Mouse (Mus musculus) monocyte, adult 2 months (primary cell): Measurements from ENCODE around the gene Gm10309.
"Not testable (repeated sequence)": the region's sequence is repeated elsewhere in the genome, so short reads cannot be mapped to it uniquely, and the experiment has no call there.

ENCODE experiments used
- DNase-seq, 2 experiments: peaks; one replicate each; pipeline ENCODE4 v3.0.0; 2022; ENCODE audit warnings: low spot score in 2 of 2, low read depth in 1 of 2

The Gm10309 gene

DNA sequence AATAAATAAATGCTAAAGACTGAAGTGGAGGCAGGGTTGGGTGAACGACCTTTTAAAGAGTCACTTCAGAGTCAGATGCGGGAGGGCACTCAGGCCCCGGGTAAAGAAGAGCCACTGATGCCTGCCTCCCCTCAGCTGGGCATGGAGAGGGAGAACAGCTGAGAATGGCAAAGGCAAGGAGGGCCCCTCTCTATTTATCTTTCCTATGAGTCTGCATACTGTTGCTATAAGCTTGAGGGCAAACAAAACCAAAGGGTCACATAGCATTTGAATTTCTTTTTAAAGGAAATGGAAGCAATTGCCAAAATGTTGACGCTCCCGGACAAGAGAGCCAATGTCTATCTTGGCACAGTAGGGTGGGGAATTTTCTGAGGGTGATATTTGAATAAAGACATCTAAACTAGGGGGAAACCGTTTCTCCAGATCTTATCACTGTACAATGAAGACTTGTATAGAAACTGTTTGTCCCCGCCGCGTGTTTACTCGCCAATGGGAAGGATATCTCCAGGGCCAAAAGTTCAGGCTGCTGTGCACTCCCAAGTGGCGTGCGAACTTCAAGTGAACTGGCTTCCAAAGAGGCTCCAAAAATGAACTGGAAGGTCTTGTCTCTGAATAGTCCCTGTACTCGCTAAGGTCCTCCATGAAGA lies 10.1 kb upstream of the Gm10309 start:
- no peak for DNase-seq

DNA sequence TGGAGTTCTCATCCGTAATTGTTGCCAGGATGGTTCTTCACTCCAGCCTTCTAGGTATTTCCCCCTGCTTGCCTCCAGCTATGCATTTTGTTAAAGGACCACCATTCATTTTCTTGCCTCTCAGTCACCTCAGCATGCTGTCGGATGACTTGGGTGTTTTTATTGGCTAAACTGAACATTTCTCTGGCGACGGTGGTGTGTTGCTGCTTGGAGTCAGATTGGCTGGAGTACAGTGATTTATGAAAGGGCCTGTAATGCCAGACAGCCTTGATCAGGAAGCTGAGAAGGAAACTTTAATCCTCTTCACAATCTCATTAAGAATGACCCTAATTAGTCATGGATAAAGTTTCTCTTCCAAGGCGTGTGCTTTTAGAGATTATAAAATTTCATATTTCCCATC lies 4.8 kb upstream of the Gm10309 start:
- DNase-seq, result no peak

DNA sequence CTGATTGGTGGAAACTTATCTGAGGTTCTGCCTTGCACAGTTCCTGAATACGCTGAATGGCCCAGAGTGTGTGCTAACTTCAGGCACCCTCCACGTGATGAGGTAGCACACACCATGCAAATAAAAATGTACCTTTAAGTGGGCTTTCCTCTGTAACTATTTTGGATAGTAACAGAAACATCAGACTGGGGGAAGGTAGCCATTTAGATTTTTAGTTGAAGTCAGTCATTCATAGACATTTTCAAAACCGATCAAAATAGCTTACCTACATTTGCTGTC lies 3.1 kb upstream of the Gm10309 start:
- DNase-seq, result no peak

DNA sequence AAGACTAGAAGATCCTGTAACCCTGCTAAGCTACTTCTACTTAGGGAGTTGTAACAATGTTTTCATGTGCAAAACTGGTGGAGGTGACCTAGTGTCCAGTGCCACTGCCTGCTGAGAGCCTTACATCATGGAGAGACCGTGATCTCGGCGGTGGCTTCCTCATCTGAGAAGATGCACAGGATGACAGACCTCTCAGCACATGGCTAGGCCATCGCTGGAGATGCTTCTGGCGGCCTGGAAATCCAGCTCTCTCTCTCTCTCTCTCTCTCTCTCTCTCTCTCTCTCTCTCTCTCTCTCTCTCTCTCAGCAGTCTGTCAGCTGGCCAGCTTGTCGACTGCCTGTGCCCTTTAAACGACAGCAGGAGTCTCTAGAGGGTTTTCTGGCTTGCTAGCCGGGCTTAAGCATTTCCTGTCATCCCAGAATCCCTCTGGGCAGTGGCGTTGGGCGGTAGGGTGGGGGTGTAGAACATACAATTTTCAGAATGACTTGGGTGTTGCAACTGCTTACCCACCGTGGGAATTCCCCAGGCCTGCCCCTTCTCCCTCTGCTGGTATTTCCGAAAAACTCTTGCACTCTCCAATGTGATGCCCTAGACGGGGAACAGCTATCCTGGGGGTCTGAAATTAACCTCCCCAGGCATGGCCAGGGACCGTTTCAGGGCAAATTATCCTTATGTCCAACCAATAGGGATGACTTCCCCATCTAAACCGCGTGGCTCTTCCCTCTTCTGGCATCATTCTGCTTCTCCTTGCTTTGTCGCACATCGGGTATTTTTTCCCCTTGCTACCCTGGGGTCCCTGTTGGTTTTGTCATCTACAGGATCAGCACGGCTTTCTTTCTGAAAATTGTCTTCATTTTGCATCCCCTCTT lies 2.5 kb upstream of the Gm10309 start:
- no peak for DNase-seq

DNA sequence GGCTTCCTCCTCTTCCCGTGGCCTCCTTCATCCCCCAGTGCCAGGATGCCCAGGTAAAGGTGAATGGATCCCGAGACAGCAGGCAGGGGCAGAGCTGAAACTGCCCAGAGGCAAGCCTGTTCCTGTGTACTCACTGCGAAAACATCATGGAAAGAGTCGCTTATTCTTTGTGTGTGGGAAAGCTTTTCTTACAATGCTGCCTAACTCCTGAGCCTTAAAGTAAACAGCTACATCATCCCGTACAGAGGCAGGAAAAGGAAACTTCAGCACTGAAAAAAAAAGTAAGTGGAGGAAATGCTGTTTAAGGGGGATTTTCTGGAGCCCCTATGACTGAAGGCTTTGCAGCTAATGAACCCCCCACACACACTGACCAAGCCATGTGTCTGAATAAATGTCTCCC lies 1.8 kb upstream of the Gm10309 start:
- DNase-seq, result no peak

DNA sequence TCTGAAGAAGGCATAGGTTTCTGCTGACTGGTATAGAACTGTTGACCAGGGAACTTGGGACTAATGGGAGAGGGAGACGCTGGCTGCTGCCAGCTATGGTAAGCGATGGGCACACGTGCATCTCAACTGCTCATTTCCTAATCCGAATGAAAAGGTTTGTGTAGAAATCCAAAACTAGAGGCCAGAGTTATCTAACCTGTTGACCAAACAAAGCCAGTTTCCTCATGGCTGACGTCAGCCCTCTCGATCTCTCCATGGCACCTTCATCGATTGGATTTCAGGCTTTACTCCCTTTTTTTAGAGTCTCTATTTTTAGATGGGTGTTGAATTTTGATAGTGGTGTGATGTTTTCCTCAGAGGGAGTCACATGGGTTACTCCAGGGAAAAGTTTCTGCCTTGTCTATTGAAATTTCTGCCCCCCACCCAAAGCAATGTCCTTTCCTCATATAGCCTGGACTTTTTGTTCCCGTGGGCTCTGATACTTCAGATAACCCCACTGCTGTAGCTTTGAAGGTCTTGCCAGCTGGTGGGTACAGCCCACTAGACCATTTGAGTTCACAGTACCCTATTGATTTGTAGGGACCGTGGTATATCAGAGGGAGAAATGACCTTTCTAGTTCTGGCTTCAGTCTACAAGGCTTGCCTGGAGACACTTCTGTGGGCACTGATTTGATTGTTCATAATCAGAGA lies 1.7 kb downstream of the Gm10309 start:
- DNase-seq, result no peak

DNA sequence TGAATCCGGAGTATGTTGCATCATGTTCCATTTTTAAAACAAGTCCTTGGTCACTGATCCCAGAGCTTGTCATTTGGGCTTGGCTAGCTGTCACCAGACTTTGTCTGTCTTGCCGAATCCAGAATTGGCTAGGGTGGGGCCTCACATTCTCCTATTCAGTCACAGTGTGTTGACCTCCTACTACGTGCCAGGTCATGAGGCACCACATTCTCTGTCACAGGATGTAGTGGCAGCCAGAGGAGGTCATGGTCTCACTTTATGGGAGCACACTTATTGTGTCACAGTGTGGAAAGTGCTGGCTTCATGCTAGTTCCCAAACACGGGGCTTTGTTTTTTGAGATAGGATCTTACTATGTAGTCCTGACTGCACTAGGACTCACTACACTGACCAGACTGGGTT lies 3.6 kb downstream of the Gm10309 start:
- DNase-seq, result no peak

DNA sequence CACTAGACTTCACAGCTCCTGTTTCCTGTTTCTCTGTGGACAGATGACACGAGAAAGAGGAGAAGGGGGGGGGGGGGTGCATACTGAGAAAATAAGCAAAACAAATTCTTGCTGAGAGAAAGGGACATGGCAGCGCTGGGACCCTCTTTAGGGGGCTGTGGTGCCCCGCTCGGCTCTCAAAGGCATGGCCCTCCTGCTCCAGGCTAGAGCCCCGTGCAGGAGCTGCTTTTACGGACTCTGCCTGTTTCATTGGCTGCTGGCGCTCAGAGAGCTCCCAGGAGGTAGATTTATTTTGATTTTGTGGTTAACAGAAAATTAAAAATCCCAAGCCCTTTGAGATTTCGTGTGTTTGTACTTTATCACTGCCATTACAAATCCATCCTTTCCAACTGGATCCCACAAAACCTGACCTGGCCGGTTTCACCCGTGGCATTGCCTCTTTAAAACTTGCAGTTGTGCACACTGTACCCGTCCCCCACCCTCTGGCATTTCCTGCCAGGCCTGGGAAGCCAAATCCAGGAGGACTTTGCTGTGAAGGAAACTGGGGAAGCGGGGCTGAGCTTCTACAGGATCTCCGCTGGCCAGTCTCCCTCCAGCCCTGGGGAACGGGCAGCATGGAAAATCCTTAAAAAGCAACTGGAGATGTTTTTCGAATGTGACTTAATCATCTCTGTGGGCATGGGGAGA lies 5.5 kb downstream of the Gm10309 start:
- DNase-seq, result no peak

DNA sequence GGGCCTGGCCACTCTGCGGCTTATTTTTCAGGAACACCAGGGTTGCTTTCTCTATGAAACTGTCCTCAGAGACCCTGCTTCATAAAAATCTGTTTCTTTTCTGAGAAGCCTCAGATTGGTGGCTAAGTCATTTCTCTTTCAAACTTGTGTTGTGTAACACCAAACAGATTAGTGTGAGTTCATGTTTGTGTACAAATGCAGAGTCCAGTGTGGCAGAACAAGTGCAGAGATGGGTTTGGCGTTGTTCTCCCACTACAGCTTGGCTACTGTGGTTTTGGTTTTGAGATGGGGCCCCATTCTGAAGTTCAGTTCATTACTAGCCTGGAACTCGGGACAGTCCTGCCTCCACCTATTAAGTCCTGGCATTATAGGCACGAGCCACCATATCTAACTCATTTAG lies 7.7 kb downstream of the Gm10309 start:
- no peak for DNase-seq

DNA sequence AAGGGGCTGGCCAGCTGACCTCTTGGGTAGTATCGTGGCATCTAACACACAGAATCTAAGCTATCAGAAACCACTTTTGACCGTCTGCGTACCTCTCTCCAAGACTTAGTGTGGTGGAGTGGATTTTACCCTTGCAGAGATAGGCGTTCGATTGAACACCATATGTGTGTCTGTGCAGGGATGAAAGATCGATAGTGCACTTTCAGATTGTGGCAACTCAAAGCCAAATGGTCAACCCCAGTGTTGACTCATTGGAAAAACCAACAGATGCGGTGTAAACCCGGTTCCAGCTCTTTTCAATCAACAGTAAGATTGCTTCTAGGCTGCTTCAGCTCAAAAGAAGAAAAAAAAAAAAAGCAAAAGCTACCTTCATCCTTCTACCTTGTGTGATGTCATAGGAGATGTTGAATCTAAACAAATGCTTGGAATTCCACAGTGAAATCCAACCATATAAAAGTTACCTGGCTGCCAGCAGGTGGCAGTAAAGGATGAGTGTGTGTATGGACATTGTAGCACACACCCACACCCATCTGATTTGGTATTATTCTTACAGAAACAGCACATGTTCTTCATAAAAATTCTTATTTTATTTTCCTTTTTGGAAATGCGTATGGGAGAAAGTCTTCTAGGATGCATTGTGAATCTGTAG lies 8.8 kb downstream of the Gm10309 start:
- DNase-seq, result no peak

DNA sequence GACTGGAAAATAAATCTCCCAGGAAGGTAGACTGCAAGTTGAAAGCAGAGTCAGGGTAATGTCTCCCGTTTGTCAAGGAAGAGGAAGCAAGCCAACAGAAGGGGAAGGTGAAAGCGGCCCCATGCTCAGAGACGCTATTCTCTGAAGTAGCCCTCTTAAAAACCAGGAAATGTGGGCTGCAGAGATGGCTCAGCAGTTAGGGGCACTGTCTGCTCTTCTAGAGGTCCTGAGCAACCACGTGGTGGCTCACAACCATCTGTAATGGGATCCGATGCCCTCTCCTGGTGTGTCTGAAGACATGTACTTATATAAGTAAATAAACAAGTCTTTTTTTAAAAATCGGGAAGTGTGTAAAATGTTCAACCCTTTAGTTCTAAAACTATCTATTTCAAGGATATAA lies 10.1 kb downstream of the Gm10309 start:
- peak in 1 of 2 experiments; percentile 20 for DNase-seq

DNA sequence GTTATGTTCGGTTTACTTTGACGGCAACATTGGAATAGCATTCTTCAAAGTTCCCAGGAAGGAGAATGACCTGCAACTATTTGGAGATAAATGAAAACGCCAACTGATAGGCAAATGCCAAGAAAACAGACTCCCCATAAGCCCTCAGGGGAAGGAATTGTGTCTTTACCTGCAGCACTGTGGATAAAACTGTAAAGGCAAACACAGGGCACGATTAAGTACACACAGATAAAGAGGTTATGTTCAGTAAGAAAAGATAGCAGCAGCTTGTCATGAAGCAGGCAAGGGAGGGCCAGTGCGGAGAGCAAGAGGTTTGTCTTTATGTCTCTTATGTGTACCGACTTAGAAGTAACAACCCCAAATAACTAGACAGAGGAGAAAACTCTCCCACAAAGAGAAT lies 10.5 kb downstream of the Gm10309 start:
- no peak for DNase-seq

DNA sequence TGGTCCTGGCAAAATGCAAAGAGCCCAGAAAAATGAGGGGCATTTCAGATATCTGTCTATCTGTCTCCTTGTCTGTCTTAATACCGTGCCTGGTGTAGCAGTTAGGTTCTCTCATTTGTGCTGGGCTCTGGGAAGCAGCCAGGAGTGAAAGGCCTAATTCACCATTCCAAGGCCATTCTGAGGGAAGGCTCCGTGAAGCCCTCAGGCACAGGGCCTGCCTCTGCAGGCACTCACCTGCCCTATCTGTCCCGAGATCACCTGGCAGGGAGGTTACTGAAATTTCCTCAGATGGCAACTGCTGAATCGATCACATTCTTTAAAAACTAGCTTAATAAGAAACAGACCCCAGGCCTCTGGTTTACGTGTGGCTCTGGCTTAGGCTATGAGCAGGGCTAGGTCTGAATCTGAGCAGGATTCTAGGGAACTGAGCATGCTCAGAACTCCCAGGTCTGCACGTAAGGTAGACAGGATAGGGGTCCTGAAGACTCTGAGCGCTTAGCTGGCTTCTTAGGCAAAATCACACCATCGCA lies 11.1 kb downstream of the Gm10309 start:
- DNase-seq, result no peak

DNA sequence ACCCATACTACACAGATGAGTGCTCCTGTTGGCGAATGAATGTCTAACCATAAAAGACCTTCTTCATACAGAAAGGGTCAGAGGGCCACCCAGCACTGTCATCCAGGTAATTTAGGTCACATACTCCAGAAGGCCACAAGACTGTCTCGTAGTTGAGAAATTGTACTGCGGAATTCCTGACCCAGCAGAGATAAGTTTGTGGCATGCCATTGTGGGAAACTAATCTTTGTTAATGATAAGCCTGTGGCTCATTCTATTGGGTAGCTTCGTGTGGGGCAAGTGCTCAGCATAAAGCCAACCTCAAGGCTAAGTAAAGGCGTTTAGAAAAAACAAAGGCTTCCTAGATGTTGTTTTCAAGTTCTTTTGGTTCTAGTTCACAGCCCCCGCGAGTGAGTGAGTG lies 12.7 kb downstream of the Gm10309 start:
- DNase-seq, result no peak

DNA sequence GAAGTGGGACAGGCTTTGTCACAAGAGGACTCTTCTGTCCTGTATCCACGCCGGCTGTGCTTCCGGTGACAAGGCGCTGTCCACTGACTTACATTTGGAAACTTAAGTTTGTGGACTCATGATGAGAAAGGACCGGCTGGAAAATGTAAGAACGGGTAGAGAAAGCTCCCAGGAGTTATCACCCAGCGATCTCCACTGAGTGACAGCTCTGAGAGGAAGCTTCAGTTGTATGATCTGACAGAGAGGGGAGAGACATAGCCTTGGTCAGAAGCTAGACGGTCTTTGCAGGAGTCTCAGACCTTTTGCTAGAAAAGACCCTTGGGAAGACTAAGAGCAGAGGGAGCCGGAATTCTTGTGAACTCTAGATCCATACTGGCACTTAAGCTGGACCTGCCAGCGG lies 15.2 kb downstream of the Gm10309 start:
- DNase-seq, result no peak

DNA sequence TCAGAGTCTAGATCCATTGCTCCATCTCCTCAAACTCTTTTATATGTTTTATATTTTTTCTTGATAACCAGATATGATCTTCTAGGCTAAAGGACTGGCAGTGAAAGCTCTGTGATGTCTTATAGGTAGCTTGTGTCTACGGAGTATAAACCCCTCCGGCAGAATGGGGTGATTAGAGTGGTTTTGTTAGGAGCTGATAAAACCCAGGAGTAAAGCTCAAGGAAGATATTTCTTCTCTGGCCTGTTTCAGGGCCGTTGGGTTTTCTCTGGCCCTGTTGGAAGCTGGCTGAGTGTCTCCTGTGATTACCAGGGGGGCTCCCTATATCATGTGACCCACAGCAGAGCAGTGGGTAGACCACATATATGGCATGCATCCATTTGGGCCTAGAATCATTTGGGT lies 17.6 kb downstream of the Gm10309 start:
- no peak for DNase-seq

DNA sequence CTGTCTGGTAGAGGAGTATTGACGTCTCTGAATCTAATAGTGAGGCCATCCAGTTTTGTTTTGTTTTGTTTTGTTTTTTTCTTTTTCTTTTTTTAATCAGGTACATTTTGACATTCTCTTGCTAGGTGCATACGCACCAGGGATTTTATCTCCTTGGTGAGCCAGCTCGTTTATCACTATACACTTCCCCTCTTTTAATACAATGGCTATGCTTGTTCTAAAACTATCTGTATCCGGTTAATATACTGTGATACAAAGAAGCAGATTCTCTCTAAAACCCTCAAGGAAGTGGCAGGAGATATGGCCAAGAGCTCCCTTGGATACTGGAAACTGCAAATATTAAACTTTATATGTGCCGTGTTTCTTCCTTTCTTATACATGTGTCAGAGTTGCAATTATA lies 18.4 kb downstream of the Gm10309 start:
- no peak for DNase-seq

DNA sequence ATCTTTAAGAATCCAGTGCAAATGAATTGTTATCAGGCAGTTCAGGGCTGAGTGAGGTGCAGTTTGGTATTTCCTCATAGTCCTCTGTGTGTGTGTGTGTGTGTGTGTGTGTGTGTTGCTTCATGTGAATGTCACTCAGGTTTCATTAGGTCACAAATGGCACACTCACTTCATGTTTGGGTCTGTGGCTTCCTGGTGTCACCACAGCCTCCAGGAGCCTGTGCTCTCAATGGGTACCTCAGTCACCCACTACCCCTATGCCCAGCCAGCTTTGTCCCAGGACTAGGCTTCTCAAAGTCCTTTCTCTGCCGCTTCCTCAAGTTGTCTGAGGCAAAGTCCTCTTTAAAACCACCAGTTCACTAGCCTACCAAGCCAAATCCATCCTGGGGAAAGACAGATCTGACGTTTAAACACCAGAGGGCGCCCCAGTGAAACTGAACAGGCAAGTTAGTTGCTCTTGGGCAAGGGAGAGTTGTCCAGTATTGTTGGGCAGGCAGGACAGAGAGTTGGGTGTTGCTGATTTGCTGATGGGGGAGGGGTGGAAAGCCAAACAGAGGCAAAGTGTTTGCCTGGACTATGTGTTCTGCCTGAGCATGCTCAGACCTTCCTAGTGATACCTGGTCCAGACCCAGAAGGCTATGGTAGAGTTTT lies 20.8 kb downstream of the Gm10309 start:
- peak; percentile 47 to 60 for DNase-seq

DNA sequence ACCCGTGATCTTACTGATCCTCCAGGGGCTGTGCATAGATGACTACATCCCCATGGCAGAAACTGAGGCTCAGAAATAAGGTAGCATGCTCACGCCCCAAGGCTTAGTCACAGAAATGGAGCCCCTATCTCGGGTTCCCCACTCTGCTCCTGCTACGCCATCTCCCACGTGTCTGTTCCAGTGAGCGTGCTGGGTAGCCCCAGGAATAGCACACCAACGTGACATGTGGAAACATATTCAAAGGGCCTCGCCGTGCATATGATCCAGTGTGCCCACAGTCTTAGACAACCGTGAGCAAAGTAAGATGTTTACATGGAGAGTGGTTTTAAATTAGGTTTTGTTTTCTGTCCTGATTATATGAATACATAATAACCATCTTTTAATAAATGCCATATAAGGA lies 22.4 kb downstream of the Gm10309 start:
- no peak for DNase-seq

DNA sequence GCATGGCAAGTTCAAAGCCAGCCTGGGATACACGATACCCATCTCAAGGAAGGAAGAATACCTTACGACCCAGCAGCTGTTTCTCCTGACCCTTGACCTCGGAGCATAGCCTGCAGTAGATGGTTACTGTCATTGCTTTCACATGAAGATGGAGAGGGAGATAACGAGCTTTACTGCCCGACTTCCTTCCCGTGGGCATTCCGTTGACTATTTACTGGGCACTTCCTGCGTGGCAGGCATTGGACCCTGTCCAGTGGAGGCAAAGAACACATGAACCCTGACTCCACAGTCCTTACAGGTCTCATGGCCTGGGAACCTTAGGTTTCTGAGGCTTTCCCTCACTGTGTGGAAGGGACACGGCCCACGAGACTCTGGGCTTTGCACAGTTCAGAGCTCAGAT lies 25.6 kb downstream of the Gm10309 start:
- no peak for DNase-seq

DNA sequence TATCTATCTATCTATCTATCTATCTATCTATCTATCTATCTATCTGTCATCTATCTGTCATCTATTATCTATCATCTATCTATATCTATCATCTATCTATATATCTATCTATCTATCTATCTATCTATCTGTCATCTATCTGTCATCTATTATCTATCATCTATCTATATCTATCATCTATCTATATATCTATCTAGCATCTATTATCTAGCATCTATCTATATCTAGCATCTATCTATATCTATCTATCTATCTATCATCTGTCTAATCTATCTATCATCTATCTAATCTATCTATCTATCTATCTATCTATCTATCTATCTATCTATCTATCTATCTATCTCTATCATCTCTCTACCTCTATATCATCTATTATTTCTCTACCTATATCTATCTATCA lies 27.6 kb downstream of the Gm10309 start:
- DNase-seq, result not testable (repeated sequence)
